Mouse (Mus musculus) cerebellum, adult 2 months (tissue): ENCODE results near the gene Sync.

Source experiments
- CTCF ChIP-seq: fragments of 200-500 bp; IDR thresholded peaks from 2 replicates; pipeline ENCODE4 v1.5.1; 2011; ENCODE audit warnings: low read depth, mild to moderate bottlenecking, control low read depth, low read length, moderate library complexity, borderline replicate concordance; ENCODE audit not compliant: insufficient read depth
- POLR2A ChIP-seq: fragments of 200-500 bp; IDR thresholded peaks from 2 replicates; pipeline ENCODE4 v1.6.1; 2011; ENCODE audit warnings: low read length, control low read depth, borderline replicate concordance; ENCODE audit not compliant: insufficient read depth

GRCm38 (mm10) chr4:129268698-129269097, 18.7 kb upstream of the Sync start:
- TF ChIP-seq CTCF (no peak), POLR2A (no peak)
